Mouse (Mus musculus): ENCODE measurements around the gene 1700028J19Rik. TPM values are rescaled to one million over a fixed set of nuclear protein-coding genes. Genes with fewer than 3 reads are reported as not detected.
"Not testable (repeated sequence)": the region's sequence is repeated elsewhere in the genome, so short reads cannot be mapped to it uniquely, and the experiment has no call there.

The 1700028J19Rik gene
- total RNA-seq, 2 experiments from 2014 or later, result not detected

DNA sequence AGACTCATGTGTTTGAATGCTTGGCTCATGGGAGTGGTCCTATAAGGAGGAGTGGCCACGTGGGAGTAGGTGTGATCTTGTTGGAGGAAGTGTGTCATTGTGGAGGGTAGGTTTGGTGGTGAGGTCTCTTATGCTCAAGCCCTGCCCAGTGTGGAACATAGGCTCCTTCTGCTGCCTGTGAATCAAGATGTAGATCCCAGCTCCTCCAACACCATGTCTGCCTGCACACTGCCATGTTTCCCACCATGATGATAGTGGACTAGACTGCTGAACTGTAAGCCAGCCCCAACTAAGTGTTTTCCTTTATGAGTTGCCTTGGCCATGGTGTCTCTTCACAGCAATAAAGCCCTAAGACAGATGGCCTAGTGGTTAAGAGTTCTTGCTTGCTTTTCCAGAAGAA lies 2.4 kb downstream of the 1700028J19Rik start:
- no peak overlapping the region for H3K4me3 ChIP-seq
- TF ChIP-seq CTCF (IDR thresholded peaks at IDR 0.05), result no peak
- H3K27ac ChIP-seq, result no peak overlapping the region
- intact Hi-C loops (cut with DNase I), result no loop called here
- DNase-seq, result no peak

- no peak overlapping the region for H3K4me3 ChIP-seq
- no peak overlapping the region for H3K27ac ChIP-seq
- DNase-seq, result no peak
- no peak for TF ChIP-seq CTCF (IDR thresholded peaks at IDR 0.05)
- intact Hi-C loops (cut with DNase I), result no loop called here
These were observed 5.3 kb downstream of the 1700028J19Rik start for GRCm38 (mm10) chr7:44241163-44241562.

GRCm38 (mm10) chr7:44240712-44241111 lies 5.8 kb downstream of the 1700028J19Rik start:
- intact Hi-C loops (cut with DNase I), result no loop called here
- Histone ChIP-seq H3K4me3 (no peak overlapping the region), H3K27ac (no peak overlapping the region)
- no peak for DNase-seq
- no peak for TF ChIP-seq CTCF (IDR thresholded peaks at IDR 0.05)

DNA sequence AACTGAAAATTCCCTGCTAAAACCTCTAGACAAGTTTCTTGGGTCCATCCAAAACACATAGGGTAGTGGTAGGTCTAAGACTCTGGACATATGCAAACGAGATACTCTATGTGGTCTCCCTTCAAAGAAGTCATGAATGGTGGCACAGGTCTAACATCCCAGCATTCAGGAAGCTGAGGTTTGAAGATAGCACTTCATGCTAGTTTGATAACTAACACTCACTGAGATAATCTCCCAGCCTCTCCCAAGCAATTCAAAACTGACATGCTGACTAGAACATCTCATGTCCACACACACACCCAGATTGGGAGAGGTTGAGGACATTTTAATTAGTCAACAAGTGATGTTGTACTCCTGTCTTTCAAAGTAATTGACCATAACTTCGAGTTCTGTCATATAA lies 6.6 kb downstream of the 1700028J19Rik start:
- TF ChIP-seq CTCF (IDR thresholded peaks at IDR 0.05), result no peak
- no peak overlapping the region for H3K4me3 ChIP-seq
- no peak overlapping the region for H3K27ac ChIP-seq
- no peak for DNase-seq
- intact Hi-C loops (cut with DNase I), result no loop called here

GRCm38 (mm10) chr7:44235909-44236308 lies 10.6 kb downstream of the 1700028J19Rik start, which contains the start of gene Gm36864:
TSS of gene Gm36864 (plus strand) at chr7:44236177.
- H3K27ac ChIP-seq, result no peak within 1 kb of the TSS
- no peak within 1 kb of the TSS for H3K4me3 ChIP-seq
- DNase-seq, result no peak
- intact Hi-C loops (cut with DNase I), result no loop called here
- TF ChIP-seq CTCF (IDR thresholded peaks at IDR 0.05), result no peak

GRCm38 (mm10) chr7:44225076-44225475 lies 21.4 kb downstream of the 1700028J19Rik start, which contains the start of gene Klk1:
TSS of gene Klk1 (plus strand) at chr7:44225360.
- TF ChIP-seq CTCF (IDR thresholded peaks at IDR 0.05), result no peak
- DNase-seq, result no peak
- no peak within 1 kb of the TSS for H3K27ac ChIP-seq
- no peak within 1 kb of the TSS for H3K4me3 ChIP-seq
- intact Hi-C loops (cut with DNase I), result no loop called here

DNA sequence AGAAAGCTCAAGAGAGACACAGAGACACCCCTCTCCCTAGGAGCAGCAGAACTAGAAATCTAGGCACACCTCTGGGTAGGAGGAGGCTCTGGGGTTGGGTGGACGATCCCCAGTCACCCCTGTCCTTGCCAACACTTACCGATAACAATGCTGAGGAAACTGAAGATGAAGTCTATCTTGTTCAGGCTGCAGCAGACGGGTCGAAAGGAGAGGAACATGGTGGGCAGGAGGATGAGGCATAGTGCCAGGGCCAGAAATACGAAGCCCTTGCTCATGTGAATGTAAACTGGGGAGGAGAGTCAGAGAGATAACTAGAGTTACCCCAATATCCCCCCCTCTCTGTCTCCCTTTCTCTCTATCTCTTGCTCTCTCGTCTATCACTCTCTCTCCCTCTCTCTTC lies 24.2 kb downstream of the 1700028J19Rik start:
- H3K4me3 ChIP-seq; H3K27ac ChIP-seq; intact Hi-C loops (cut with DNase I); DNase-seq: not testable (repeated sequence)

DNA sequence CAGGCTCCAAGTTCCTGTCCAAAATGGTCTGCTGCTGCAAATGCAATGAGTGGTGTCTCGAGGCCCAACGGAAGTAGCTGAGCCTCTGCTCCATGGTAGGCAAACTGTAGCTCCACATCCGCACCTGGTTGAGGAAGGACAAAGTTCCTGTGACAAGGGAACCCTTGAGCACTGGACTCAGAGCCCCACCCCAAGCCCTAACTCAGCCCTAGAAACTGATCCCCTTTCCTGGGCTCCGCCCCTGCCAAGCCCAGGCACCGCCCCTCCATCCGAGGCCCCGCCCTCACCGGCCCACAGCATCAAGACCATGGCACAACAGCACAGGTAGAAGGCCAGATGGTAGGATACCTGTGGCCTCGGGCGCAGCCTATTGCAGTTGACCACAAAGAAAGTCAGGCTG lies 24.9 kb downstream of the 1700028J19Rik start:
- DNase-seq; H3K4me3 ChIP-seq; H3K27ac ChIP-seq; intact Hi-C loops (cut with DNase I): not testable (repeated sequence)

- DNase-seq, result no peak
- Histone ChIP-seq H3K27ac (no peak within 1 kb of the TSS), H3K4me3 (no peak within 1 kb of the TSS)
- no peak for TF ChIP-seq CTCF (IDR thresholded peaks at IDR 0.05)
- intact Hi-C loops (cut with DNase I), result no loop called here
These were observed 30.9 kb downstream of the 1700028J19Rik start, which contains the start of gene Klk1b5 for GRCm38 (mm10) chr7:44215645-44216044. TSS of gene Klk1b5 (plus strand) at chr7:44215945.

DNA sequence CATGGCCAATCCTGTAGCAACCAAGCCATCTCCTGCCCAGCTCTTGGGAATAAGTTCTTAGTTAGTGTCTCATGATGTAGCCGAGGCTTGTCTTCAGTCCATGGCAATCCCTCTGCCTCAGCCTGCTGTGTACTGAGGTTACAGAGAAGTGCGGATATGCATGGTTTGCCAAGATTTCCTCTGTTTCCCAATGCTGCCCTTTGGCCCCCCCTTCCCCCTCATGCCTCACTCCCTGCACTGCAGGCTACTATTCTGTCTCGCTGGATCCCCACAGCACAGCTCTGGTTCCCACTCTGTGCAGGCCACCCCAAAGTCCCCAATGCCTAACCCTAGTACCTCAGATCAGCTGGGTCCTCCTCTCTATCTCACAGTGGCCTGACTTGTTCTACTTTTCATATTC lies 38.2 kb downstream of the 1700028J19Rik start:
- intact Hi-C loops (cut with DNase I), result no loop called here
- Histone ChIP-seq H3K4me3 (no peak overlapping the region), H3K27ac (no peak overlapping the region)
- DNase-seq, result no peak
- no peak for TF ChIP-seq CTCF (IDR thresholded peaks at IDR 0.05)

DNA sequence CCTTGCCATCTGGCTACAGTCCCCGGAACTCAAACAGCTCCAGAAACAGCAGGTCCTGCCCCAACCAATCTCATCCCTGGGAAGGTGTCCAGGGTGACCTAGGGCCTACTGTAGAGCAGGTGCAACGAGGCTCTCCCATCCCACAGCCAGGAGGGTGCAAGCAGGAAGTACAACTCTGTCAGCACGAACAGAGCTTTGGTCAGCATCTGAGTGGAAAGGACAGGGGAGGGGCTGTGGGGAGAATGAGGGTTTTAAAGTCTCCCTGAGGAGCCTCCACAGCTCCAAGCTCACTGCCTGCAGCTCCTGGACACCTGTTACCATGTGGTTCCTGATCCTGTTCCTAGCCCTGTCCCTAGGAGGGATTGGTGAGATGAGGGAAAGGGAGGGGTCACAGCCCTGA lies 39.4 kb downstream of the 1700028J19Rik start, which contains the start of gene Klk1b4:
TSS of gene Klk1b4 (plus strand) at position 301 of the 400 bp plus-strand sequence.
- H3K4me3 ChIP-seq; H3K27ac ChIP-seq; intact Hi-C loops (cut with DNase I); DNase-seq: not testable (repeated sequence)

GRCm38 (mm10) chr7:44197891-44198290 lies 48.6 kb downstream of the 1700028J19Rik start, which contains the start of gene Klk1b3:
TSS of gene Klk1b3 (plus strand) at chr7:44198191.
- H3K4me3 ChIP-seq, result no peak within 1 kb of the TSS
- intact Hi-C loops (cut with DNase I), result no loop called here
- H3K27ac ChIP-seq, result no peak within 1 kb of the TSS
- no peak for TF ChIP-seq CTCF (IDR thresholded peaks at IDR 0.05)
- no peak for DNase-seq

- H3K27ac ChIP-seq; intact Hi-C loops (cut with DNase I); H3K4me3 ChIP-seq; DNase-seq: not testable (repeated sequence)
These were observed 53.0 kb downstream of the 1700028J19Rik start for GRCm38 (mm10) chr7:44193466-44193865.

GRCm38 (mm10) chr7:44187936-44188335 lies 58.6 kb downstream of the 1700028J19Rik start, which contains the start of gene Klk1b24:
TSS of gene Klk1b24 (plus strand) at chr7:44188236.
- intact Hi-C loops (cut with DNase I); H3K27ac ChIP-seq; H3K4me3 ChIP-seq: not testable (repeated sequence)
- DNase-seq, result peak; percentile 27

DNA sequence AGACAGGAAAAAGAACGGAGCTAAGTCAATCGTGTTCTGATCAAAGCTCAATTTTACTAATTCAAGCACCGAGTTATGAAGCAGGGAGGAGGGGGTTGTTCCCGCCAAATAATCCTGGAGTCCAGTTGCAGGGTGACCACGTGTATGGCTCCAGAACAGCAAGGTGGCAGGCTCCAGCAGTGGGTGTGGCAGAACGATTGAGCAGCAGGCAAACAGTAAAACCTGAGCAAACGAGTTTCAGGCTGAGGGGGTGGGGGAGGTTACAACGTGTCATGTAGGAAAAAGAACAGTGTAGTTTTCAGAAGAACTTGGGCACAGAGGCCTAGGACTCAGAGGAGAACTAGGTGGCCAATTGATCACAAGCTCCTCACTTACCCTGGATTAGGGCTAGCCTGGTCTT lies 60.0 kb downstream of the 1700028J19Rik start:
- H3K4me3 ChIP-seq; H3K27ac ChIP-seq; DNase-seq; intact Hi-C loops (cut with DNase I): not testable (repeated sequence)

Other genes with a start within 250 kb of the 1700028J19Rik start
- 1 to 10 TPM in 1 of 2 experiments, under 1 TPM in 1; 0.51 to 1.0 TPM for gene Klk1b26, start 234.5 kb downstream of the 1700028J19Rik start, total RNA-seq (2021)
- gene Klk1b27, start 194.4 kb downstream of the 1700028J19Rik start, total RNA-seq (2021), result not detected
- not detected for gene Klk1b21, start 144.4 kb downstream of the 1700028J19Rik start, total RNA-seq (2021)
- not detected for gene Klk1b22, start 134.0 kb downstream of the 1700028J19Rik start, total RNA-seq (2021)
- not detected for gene Klk1b16, start 109.9 kb downstream of the 1700028J19Rik start, total RNA-seq (2021)
- gene Klk1b24, start 58.5 kb downstream of the 1700028J19Rik start, total RNA-seq (2021), result not detected
- gene Klk1b3, start 48.5 kb downstream of the 1700028J19Rik start, total RNA-seq (2021), result not detected
- gene Klk1b4, start 39.3 kb downstream of the 1700028J19Rik start, total RNA-seq (2021), result not detected
- gene Klk1b5, start 30.8 kb downstream of the 1700028J19Rik start, total RNA-seq (2021), result not detected
- gene Klk1, start 21.3 kb downstream of the 1700028J19Rik start, total RNA-seq (2021), result not detected
- gene Gm36864, start 10.5 kb downstream of the 1700028J19Rik start, total RNA-seq (2021), result not detected
- gene 2410002F23Rik, start within 50 bp of the 1700028J19Rik start, total RNA-seq (2021), result 1 to 10 TPM; 6.1 to 8.2 TPM
- gene Acp4, start 10.7 kb upstream of the 1700028J19Rik start, total RNA-seq (2021), result not detected
- not detected for gene Gm15517, start 14.8 kb upstream of the 1700028J19Rik start, total RNA-seq (2021)
- 1 to 10 TPM in 1 of 2 experiments, under 1 TPM in 1; 0.59 to 2.2 TPM for gene Clec11a, start 60.2 kb upstream of the 1700028J19Rik start, total RNA-seq (2021)
- gene Shank1, start 63.6 kb upstream of the 1700028J19Rik start, total RNA-seq (2021), result under 1 TPM; 0.31 to 0.59 TPM
- 1 to 10 TPM; 2.3 to 3.6 TPM for gene Syt3, start 137.4 kb upstream of the 1700028J19Rik start, total RNA-seq (2021)
- gene 1700008O03Rik, start 139.1 kb upstream of the 1700028J19Rik start, total RNA-seq (2021), result not detected
- gene Lrrc4b, start 182.3 kb upstream of the 1700028J19Rik start, total RNA-seq (2021), result not detected
- gene Aspdh, start 218.7 kb upstream of the 1700028J19Rik start, total RNA-seq (2021), result not detected
- gene Josd2, start 221.3 kb upstream of the 1700028J19Rik start, total RNA-seq (2021), result 10 to 100 TPM; 51.0 to 57.0 TPM
- gene Emc10, start 249.8 kb upstream of the 1700028J19Rik start, total RNA-seq (2021), result 10 to 100 TPM; 43.6 to 52.2 TPM
- 1 to 10 TPM; 2.4 to 5.5 TPM for gene Fam71e1, start 249.9 kb upstream of the 1700028J19Rik start, total RNA-seq (2021)

All from gastrocnemius, adult 2 months (tissue).